Mouse (Mus musculus) forebrain, embryonic 14.5 days (tissue): Measurements from ENCODE around the gene Chst11. TPM values are rescaled to one million over a fixed set of nuclear protein-coding genes. Genes with fewer than 3 reads are reported as not detected.
A peak's percentile ranks its signal among the peaks of the same experiment; 100 is the strongest.

Experiments used
- ATAC-seq: fragments of 200-750 bp; cut with Nextera tagmentation; 2 replicates; pipeline ENCODE4 v1.8.0; 2017; ENCODE audit warnings: mild to moderate bottlenecking, moderate library complexity
- DNase-seq: peaks from one replicate; pipeline ENCODE4 v3.0.0-alpha.2; 2015; ENCODE audit warnings: low spot score
- H3K27ac ChIP-seq: fragments of 300-500 bp; sonication (generic); 2 replicates; pipeline ENCODE4 v1.5.1; 2014; ENCODE audit warnings: low read depth, mild to moderate bottlenecking, control low read depth, low read length, moderate library complexity
- H3K27me3 ChIP-seq: fragments of 300-500 bp; sonication (generic); replicated peaks from 2 replicates; pipeline ENCODE4 v1.6.1; 2014; ENCODE audit warnings: low read length, control low read depth, mixed read lengths; ENCODE audit not compliant: control insufficient read depth, insufficient read depth
- H3K36me3 ChIP-seq: fragments of 300-500 bp; sonication (generic); 2 replicates; pipeline ENCODE4 v1.6.1; 2014; ENCODE audit warnings: low read length, control low read depth; ENCODE audit not compliant: control insufficient read depth, insufficient read depth
- H3K4me1 ChIP-seq: fragments of 300-500 bp; sonication (generic); 2 replicates; pipeline ENCODE4 v1.6.1; 2014; ENCODE audit warnings: antibody characterized with exemption, low read length, control low read depth; ENCODE audit not compliant: control insufficient read depth, insufficient read depth
- H3K4me2 ChIP-seq: fragments of 300-500 bp; sonication (generic); 2 replicates; pipeline ENCODE4 v1.6.1; 2014; ENCODE audit warnings: mild to moderate bottlenecking, control low read depth, low read length
- H3K4me3 ChIP-seq: fragments of 300-500 bp; sonication (generic); 2 replicates; pipeline ENCODE4 v1.5.1; 2014; ENCODE audit warnings: low read depth, low read length, control low read depth
- H3K9ac ChIP-seq: fragments of 300-500 bp; sonication (generic); 2 replicates; pipeline ENCODE4 v1.6.1; 2014; ENCODE audit warnings: mild to moderate bottlenecking, low read length, control low read depth, moderate library complexity
- H3K9me3 ChIP-seq: fragments of 300-500 bp; sonication (generic); replicated peaks from 2 replicates; pipeline ENCODE4 v1.6.1; 2016; ENCODE audit warnings: low read length, control low read depth, mixed read lengths; ENCODE audit not compliant: control insufficient read depth
- WGBS: fragments of 180-500 bp; shearing (Covaris S2); extraction: QIAGEN DNeasy Blood & Tissue Kit; methylation state at CpG from one replicate; pipeline ENCODE4 v1.1.7; 2014; 5-methylcytosine and 5-hydroxymethylcytosine counted together
- polyA plus RNA-seq: library from polyadenylated mRNA; unstranded; fragments of >200 nt; fragmentation: Nextera tagmentation; extraction: Ambion mirVana; gene quantifications from 2 replicates; pipeline ENCODE4 v1.2.1, GENCODE M21; 2014

Chst11 gene
- polyA plus RNA-seq, 1 experiment from 2014 or later, result 4.2 TPM

DNA sequence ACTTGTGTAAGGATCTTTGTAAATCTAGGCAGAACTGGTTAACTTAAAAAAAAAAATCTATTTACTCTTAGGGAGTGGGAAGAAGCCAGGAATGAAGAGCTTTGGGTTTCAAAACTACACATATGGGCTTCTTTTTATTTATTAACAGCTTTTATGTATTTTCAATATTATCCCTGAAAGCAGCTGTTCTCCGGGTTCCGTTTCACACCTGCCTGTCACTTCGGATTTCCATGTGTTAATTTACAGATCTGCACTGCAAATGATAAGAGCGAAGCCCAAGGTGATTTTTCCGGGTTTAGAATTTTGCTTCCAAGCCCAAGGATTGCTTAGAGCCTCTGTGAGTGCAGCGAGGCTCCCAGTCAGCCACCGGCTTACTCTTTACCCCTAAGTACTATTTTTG is 223.1 kb downstream of the Chst11 start:
- ATAC-seq (no peak), DNase-seq (peak; percentile 74)
- Histone ChIP-seq H3K9ac (no peak overlapping the region), H3K4me3 (no peak overlapping the region), H3K9me3 (no peaks in the 10 kb centered on the region), H3K4me2 (no peak overlapping the region), H3K27ac (no peak overlapping the region), H3K36me3 (no peaks in the 10 kb centered on the region), H3K4me1 (peaks cover 13% of the 10 kb centered on the region; the same call in 1 of the 2 replicates), H3K27me3 (no peaks in the 10 kb centered on the region)
- WGBS, result 64% methylated on average over 7 of the region's 7 CpGs

DNA sequence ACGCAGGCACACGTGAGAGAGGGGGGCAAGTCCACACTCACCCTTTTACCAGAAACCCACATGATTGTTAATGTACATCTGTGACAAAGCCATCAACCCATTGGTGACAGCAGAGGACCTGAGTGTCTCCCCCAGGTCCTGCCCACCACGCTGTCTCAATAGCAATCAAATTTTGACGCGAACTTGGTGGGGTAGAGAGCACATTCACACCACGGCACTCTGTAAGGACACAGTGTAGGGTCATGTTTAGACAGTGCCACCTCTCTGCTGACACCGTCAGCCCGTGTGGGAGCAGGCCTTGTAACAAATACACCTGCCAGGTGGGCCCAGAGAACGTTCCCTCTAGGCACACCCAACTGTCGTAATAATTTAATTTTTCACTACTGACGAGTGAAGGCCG is 224.1 kb downstream of the Chst11 start:
- H3K4me3 ChIP-seq, result no peak overlapping the region
- ATAC-seq (no peak), DNase-seq (no peak)
- no peaks in the 10 kb centered on the region for H3K36me3 ChIP-seq
- H3K27ac ChIP-seq, result no peak overlapping the region
- peaks cover 13% of the 10 kb centered on the region; the same call in 1 of the 2 replicates for H3K4me1 ChIP-seq
- no peak overlapping the region for H3K4me2 ChIP-seq
- H3K9ac ChIP-seq, result no peak overlapping the region
- WGBS, result 72% methylated on average over 12 of the region's 12 CpGs
- H3K27me3 ChIP-seq, result no peaks in the 10 kb centered on the region
- H3K9me3 ChIP-seq, result no peaks in the 10 kb centered on the region

DNA sequence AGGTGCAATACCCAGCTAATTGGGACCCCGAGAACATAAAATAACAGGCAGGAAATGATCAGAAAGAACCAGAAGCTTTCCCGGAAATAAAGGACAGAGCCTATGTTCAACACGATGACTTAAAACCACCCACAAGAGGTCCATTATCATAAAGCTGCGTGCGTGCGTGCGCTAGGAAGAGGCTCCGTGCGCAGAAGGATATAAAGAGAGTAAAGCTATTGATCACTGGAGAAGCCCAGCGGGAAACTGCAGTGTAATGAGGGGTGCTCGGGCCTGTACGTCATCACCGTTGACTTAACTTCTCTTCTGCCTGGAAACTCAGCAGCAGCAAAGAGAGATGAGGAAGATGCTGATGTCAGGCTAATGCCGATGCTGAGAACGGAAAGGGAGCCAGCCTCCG is 224.8 kb downstream of the Chst11 start:
- H3K36me3 ChIP-seq, result no peaks in the 10 kb centered on the region
- no peaks in the 10 kb centered on the region for H3K9me3 ChIP-seq
- peak overlapping the region; percentile 29; the same call in 1 of the 2 replicates for H3K9ac ChIP-seq
- H3K4me2 ChIP-seq, result no peak overlapping the region
- DNase-seq, result no peak
- no peaks in the 10 kb centered on the region for H3K27me3 ChIP-seq
- H3K4me3 ChIP-seq, result no peak overlapping the region
- ATAC-seq, result no peak
- 51% methylated on average over 16 of the region's 16 CpGs for WGBS
- H3K27ac ChIP-seq, result 0 out of 2 replicates have a peak overlapping the region, but pooled peaks have one; percentile 21
- peaks cover 13% of the 10 kb centered on the region; the same call in 1 of the 2 replicates for H3K4me1 ChIP-seq

DNA sequence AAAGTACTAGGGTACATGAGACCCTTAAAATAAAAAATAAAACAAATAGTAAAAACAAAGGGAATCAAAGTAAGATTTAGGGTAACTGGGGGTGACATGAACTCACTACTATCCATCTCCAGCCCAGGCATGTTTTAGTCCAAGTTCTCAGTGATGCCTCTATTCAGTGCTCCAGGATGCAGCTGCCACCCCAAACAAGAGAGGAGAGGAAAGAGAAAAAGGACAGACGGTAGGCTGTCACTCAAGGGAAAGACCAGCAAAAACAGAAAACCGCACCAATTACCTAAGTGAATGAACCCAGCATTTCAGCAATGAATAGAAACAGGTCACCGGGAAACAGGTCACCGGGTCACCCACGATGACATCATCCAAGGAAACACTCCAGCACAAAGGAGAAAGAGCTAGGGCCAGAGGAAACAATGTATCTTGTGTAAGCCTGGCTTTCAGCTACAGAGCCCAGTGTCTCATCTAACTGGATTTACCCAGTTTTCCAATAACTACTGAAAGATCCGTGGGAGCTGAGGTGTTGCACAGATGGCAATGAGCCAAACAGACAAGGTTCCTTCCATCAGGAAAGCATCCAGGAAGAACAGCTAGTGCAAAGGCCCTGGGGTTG is 225.8 kb downstream of the Chst11 start:
- DNase-seq (peak; percentile 63), ATAC-seq (peak; percentile 75)
- no peak overlapping the region for H3K4me2 ChIP-seq
- no peak overlapping the region for H3K9ac ChIP-seq
- WGBS, result 11% methylated on average over 6 of the region's 6 CpGs
- no peaks in the 10 kb centered on the region for H3K36me3 ChIP-seq
- H3K27ac ChIP-seq, result 0 out of 2 replicates have a peak overlapping the region, but pooled peaks have one; percentile 21
- H3K27me3 ChIP-seq, result no peaks in the 10 kb centered on the region
- peaks cover 13% of the 10 kb centered on the region; the same call in 1 of the 2 replicates for H3K4me1 ChIP-seq
- no peak overlapping the region for H3K4me3 ChIP-seq
- H3K9me3 ChIP-seq, result no peaks in the 10 kb centered on the region

DNA sequence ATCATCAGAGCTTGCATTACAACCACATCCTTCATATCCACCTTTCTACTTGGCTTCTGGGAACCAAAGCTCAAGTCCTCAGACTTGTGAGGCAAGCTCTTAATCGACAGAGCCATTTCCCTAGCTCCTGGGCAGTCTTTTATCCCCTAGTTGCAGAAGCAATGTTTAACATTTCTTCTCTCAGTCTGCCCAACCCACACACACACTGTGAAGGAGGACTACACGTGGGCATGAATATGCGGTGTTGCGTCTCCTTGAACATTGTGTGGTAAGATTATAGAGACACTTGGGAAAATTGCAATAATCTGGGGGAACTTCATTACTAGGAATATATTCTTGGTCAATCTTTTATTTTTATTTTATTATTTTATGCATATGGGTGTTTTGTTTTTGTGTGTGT is 227.3 kb downstream of the Chst11 start:
- H3K27ac ChIP-seq, result no peak overlapping the region
- no peaks in the 10 kb centered on the region for H3K36me3 ChIP-seq
- 93% methylated on average over 4 of the region's 4 CpGs for WGBS
- no peak overlapping the region for H3K9ac ChIP-seq
- no peak overlapping the region for H3K4me2 ChIP-seq
- H3K4me1 ChIP-seq, result peaks cover 13% of the 10 kb centered on the region; the same call in 1 of the 2 replicates
- no peaks in the 10 kb centered on the region for H3K9me3 ChIP-seq
- ATAC-seq (no peak), DNase-seq (no peak)
- no peaks in the 10 kb centered on the region for H3K27me3 ChIP-seq
- H3K4me3 ChIP-seq, result no peak overlapping the region

DNA sequence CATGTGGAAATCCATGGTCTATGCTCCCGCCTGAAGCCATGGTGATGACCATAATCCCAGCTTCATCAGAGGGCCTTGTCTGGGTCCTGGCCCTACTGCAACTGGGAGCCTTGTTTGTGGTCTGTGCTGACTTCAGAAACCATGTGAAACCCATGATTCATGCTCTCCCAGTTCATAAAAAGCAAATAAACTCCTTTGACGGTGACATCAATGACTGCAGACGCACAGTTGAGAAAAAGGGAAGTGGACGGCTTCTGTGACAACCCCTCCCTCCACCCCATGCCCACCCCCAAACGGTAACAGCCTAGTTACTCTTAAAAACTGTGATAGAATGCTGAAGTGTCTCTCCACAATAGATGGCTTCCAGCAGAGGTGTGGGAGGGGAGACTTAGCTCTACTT is 230.3 kb downstream of the Chst11 start:
- no peak for DNase-seq
- 62% methylated on average over 5 of the region's 5 CpGs for WGBS
- H3K27me3 ChIP-seq, result no peaks in the 10 kb centered on the region

DNA sequence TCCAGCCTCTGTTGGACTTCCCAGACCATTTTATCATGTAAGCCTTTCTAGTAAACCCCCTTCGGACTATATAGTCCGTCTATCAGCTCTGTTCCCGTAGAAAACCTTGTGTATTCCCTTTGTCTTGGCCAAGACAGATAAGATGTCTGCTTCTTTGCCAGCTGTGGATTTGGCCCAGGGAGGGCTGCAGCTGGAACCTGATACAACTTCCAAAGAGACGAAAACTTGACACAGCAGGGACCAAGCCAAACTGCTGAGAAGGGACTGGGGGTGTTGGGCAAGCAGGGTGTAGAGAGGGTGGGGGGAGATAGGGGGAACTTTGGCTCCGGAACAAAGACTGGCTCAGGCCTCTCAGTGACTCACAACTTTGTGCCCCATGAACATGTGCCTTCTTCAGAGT is 232.0 kb downstream of the Chst11 start:
- no peaks in the 10 kb centered on the region for H3K27me3 ChIP-seq
- no peak overlapping the region for H3K9ac ChIP-seq
- ATAC-seq (no peak), DNase-seq (no peak)
- H3K9me3 ChIP-seq, result no peaks in the 10 kb centered on the region
- 83% methylated on average over 5 of the region's 5 CpGs for WGBS
- no peaks in the 10 kb centered on the region for H3K36me3 ChIP-seq
- H3K27ac ChIP-seq, result no peak overlapping the region
- H3K4me1 ChIP-seq, result no peaks in the 10 kb centered on the region
- H3K4me3 ChIP-seq, result no peak overlapping the region
- H3K4me2 ChIP-seq, result no peak overlapping the region

More for the DNA sequence above, 230.3 kb downstream of the Chst11 start:
- peaks cover 4% of the 10 kb centered on the region; the same call in 1 of the 2 replicates for H3K4me1 ChIP-seq
- no peak overlapping the region for H3K27ac ChIP-seq
- no peak overlapping the region for H3K4me2 ChIP-seq
- no peak overlapping the region for H3K4me3 ChIP-seq
- no peaks in the 10 kb centered on the region for H3K36me3 ChIP-seq
- no peak for ATAC-seq
- H3K9ac ChIP-seq, result no peak overlapping the region
- no peaks in the 10 kb centered on the region for H3K9me3 ChIP-seq

DNA sequence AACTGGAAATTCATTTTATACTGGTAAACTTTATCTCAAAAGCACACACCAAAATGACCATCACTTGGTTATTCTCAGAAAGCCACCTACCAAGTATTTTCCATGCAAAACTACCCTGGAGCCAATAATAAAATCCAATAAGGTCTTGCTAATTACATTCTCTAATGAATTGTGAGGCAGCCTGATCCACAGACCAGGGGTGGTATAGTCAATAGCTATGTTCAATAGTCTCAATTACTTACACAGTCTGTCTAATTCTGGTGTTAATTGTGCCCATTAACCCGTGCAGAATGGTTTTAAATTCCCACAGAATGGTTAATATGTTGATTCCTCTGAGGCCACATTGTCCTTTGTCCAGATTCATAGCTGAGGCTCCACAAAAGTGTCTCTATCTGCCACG is 233.5 kb downstream of the Chst11 start:
- 17% methylated on average over 2 of the region's 2 CpGs for WGBS
- H3K4me3 ChIP-seq, result no peak overlapping the region
- no peak overlapping the region for H3K9ac ChIP-seq
- H3K36me3 ChIP-seq, result no peaks in the 10 kb centered on the region
- no peak overlapping the region for H3K4me2 ChIP-seq
- no peak overlapping the region for H3K27ac ChIP-seq
- no peaks in the 10 kb centered on the region for H3K9me3 ChIP-seq
- DNase-seq, result no peak
- no peaks in the 10 kb centered on the region for H3K27me3 ChIP-seq
- H3K4me1 ChIP-seq, result no peaks in the 10 kb centered on the region
- no peak for ATAC-seq

DNA sequence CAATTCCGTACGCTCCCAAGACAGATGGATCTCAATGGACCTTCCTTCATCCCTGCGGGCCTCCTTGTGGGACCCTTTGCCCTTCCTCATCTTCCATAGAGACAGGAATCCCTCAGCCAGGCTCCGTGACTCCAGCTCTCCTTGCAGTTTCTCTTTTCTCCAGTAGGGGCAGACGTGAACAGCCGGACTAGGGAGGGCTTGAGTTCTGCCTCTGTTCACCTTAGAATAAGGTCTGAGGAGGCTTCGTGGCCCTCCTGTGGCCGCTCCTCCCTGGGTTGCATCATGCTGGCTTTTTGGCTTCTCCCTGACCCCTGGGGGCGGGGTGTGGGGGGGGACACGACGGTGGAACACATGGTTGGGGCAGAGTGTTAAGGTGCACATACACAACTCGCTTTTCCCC is 234.4 kb downstream of the Chst11 start:
- WGBS, result 31% methylated on average over 12 of the region's 12 CpGs
- Histone ChIP-seq H3K27me3 (no peaks in the 10 kb centered on the region), H3K4me1 (no peaks in the 10 kb centered on the region), H3K4me3 (no peak overlapping the region), H3K9ac (no peak overlapping the region), H3K4me2 (no peak overlapping the region), H3K9me3 (no peaks in the 10 kb centered on the region), H3K36me3 (no peaks in the 10 kb centered on the region), H3K27ac (no peak overlapping the region)
- ATAC-seq (peak; percentile 66), DNase-seq (peak; percentile 79)
